Mouse (Mus musculus) heart, adult 2 months (tissue): ENCODE data around the gene Atox1.

Source experiments
- CTCF ChIP-seq: fragments of 200-600 bp; IDR thresholded peaks from 2 replicates; pipeline ENCODE4 v1.8.1; 2022; ENCODE audit warnings: antibody characterized with exemption, mild to moderate bottlenecking, moderate library complexity
- EP300 ChIP-seq: fragments of 200-500 bp; IDR thresholded peaks from 2 replicates; pipeline ENCODE4 v1.6.1; 2011; ENCODE audit warnings: low read depth, low read length, control low read depth; ENCODE audit not compliant: insufficient read depth
- POLR2A ChIP-seq: fragments of 200-500 bp; IDR thresholded peaks from 2 replicates; pipeline ENCODE4 v1.6.1; 2011; ENCODE audit warnings: mild to moderate bottlenecking, low read depth, low read length, control low read depth; ENCODE audit not compliant: insufficient read depth

DNA sequence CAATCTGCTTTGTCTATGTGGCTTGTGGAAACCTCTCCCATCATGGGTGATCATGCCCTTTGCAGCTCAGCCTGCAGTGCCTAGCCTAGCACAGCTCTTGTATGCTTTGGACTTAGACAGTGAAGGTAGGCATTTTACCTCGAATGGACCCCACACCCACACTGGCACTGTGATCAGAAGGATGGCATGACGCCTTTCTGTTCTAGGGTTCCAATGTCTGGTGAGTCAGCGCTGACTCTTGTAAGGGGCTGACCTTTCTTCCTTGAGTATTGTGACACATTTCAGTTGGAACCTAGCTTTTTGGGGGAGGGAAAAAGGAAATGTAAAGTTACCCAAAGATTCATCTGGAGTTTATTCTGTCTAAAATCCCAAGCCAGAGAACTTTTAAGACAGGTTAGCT lies 44.4 kb upstream of the Atox1 start:
- TF ChIP-seq CTCF = no peak
- TF ChIP-seq POLR2A = no peak
- TF ChIP-seq EP300 = no peak
